Mouse (Mus musculus): ENCODE measurements around the gene Nphp4.

GRCm38 (mm10) chr4:152604285-152604684 is 127.8 kb downstream of the Nphp4 start:
- TF ChIP-seq POLR2A (IDR thresholded peaks at IDR 0.05; ENCODE audit: insufficient read length, low read depth) = no peak
- TF ChIP-seq MYOG (IDR thresholded peaks at IDR 0.05; ENCODE audit: control insufficient read depth in 1 of 3, insufficient read depth in 1 of 3, insufficient read length in 2 of 3, low read depth in 2 of 3) = no peak
- no peak for TF ChIP-seq POLR2AphosphoS2 (IDR thresholded peaks at IDR 0.05; ENCODE audit: insufficient read length, low read depth)
- no peak for TF ChIP-seq REST (IDR thresholded peaks at IDR 0.05; ENCODE audit: insufficient read depth, insufficient read length)
- TF ChIP-seq CEBPB (IDR thresholded peaks at IDR 0.05; ENCODE audit: insufficient read depth, poor library complexity, severe bottlenecking) = no peak

Measured in myocyte (in vitro differentiated cells).